Mouse (Mus musculus) adrenal gland, adult 10 weeks (tissue): ENCODE data around the gene Gpatch2. TPM values are rescaled to one million over a fixed set of nuclear protein-coding genes. Genes with fewer than 3 reads are reported as not detected.

ENCODE experiments used
- polyA plus RNA-seq: library from polyadenylated mRNA; stranded (reverse); fragments of 350-450 nt; fragmentation: Illumina TruSeq; extraction: RNeasy Lipid Tissue Mini Kit (QIAGEN cat#74804); gene quantifications from one replicate; pipeline ENCODE4 v1.2.3, GENCODE M21; 2014; ENCODE audit warnings: low read depth, low replicate concordance

The Gpatch2 gene
- polyA plus RNA-seq, result 14.9 TPM

DNA sequence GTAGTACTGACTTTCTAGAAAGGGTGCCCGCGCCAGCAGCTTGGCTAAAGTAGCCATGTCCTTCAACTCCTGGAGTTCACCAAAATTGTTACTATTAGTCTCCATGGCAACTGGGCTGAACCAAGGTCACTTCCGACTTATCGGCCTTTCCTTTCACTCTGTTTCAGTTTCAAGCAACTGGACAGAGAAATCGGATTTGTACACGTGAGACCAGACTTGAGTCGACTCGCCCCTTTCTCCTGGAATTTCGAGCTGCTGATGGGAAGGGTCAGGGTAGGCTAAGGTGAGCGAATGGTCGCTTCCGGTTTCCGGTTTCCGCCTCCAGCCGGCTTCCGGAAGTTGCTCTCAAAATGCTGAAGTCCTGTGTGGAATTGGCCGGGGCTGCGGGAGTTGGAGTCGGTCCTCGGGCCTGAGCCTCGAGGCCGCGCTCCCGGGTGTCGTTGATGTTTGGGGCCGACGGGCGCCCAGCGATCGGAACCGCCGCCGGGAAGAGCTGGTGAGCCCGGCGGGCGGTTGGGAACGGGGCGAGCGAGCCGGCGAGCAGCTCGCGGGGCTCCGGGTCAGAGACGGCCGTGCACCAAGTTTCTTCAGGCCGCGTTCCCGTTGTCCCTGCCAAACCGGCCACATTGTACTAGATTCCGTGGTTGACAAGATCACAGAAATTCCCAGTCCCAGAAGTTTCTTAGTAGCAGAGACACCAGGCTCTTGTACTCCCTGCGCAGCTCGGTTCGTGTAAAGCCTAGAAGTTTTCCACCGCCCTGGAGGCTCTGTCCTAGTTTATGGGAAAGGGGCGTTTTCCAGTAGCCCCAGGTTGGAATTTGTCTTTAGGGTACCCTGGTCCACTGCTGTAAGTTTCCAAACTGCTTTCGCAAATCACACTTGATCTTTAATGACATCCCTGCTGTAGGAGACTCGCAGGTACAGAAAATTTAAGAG is at the start of gene Gpatch2, which contains the start of gene Spata17:
Gene Gpatch2, plus strand, starts transcription at position 328 of the 936 bp plus-strand sequence.
Gene Spata17, minus strand, starts transcription at position 285 of the 936 bp plus-strand sequence.

Other genes with a start within 250 kb of the Gpatch2 start
- gene D1Pas1, start 248.1 kb upstream of the Gpatch2 start, polyA plus RNA-seq, result not detected
- gene Spata17, start within 50 bp of the Gpatch2 start, polyA plus RNA-seq, result 0.47 TPM